Mouse (Mus musculus): Measurements from ENCODE around the gene Srrm4.

The Srrm4 gene

GRCm38 (mm10) chr5:116552584-116552983 is 39.0 kb downstream of the Srrm4 start:
- DNase-seq: no peak

- no peak for DNase-seq
Observed at GRCm38 (mm10) chr5:116545746-116546145, 45.9 kb downstream of the Srrm4 start.

GRCm38 (mm10) chr5:116542317-116542716 is 49.3 kb downstream of the Srrm4 start:
- DNase-seq: no peak

- no peak for DNase-seq
Observed at GRCm38 (mm10) chr5:116541128-116541527, 50.5 kb downstream of the Srrm4 start.

GRCm38 (mm10) chr5:116539360-116539759 is 52.3 kb downstream of the Srrm4 start:
- DNase-seq: no peak

GRCm38 (mm10) chr5:116538491-116538890 is 53.1 kb downstream of the Srrm4 start:
- DNase-seq: no peak

- DNase-seq: no peak
Observed at GRCm38 (mm10) chr5:116526324-116526723, 65.3 kb downstream of the Srrm4 start.

- no peak for DNase-seq
Observed at GRCm38 (mm10) chr5:116525308-116525707, 66.3 kb downstream of the Srrm4 start.

- DNase-seq: no peak
Observed at GRCm38 (mm10) chr5:116523553-116523952, 68.1 kb downstream of the Srrm4 start.

GRCm38 (mm10) chr5:116523079-116523478 is 68.5 kb downstream of the Srrm4 start:
- DNase-seq: no peak

- DNase-seq: no peak
Observed at GRCm38 (mm10) chr5:116522273-116522672, 69.3 kb downstream of the Srrm4 start.

- DNase-seq: no peak
Observed at GRCm38 (mm10) chr5:116518047-116518446, 73.6 kb downstream of the Srrm4 start.

- DNase-seq: no peak
Observed at GRCm38 (mm10) chr5:116512135-116512534, 79.5 kb downstream of the Srrm4 start.

GRCm38 (mm10) chr5:116510229-116510628 is 81.4 kb downstream of the Srrm4 start:
- DNase-seq: no peak

GRCm38 (mm10) chr5:116501342-116501741 is 90.3 kb downstream of the Srrm4 start:
- DNase-seq: no peak

- DNase-seq: no peak
Observed at GRCm38 (mm10) chr5:116498880-116499640, 92.6 kb downstream of the Srrm4 start.

GRCm38 (mm10) chr5:116497866-116498265 is 93.8 kb downstream of the Srrm4 start:
- DNase-seq: no peak

- DNase-seq: no peak
Observed at GRCm38 (mm10) chr5:116497205-116497604, 94.4 kb downstream of the Srrm4 start.

- DNase-seq: no peak
Observed at GRCm38 (mm10) chr5:116496717-116497116, 94.9 kb downstream of the Srrm4 start.

GRCm38 (mm10) chr5:116495466-116495865 is 96.2 kb downstream of the Srrm4 start:
- no peak for DNase-seq

GRCm38 (mm10) chr5:116494377-116494776 is 97.2 kb downstream of the Srrm4 start:
- DNase-seq: no peak

- DNase-seq: no peak
Observed at GRCm38 (mm10) chr5:116492726-116493125, 98.9 kb downstream of the Srrm4 start.

- no peak for DNase-seq
Observed at GRCm38 (mm10) chr5:116491794-116492420, 99.7 kb downstream of the Srrm4 start.

GRCm38 (mm10) chr5:116490826-116491225 is 100.8 kb downstream of the Srrm4 start:
- DNase-seq: no peak

- DNase-seq: no peak
Observed at GRCm38 (mm10) chr5:116489621-116490020, 102.0 kb downstream of the Srrm4 start.

Measured in thymus, postnatal 14 days (tissue).